Mouse (Mus musculus) spleen, adult 2 months (tissue): ENCODE data around the gene Smoc1.

Experiments
- CTCF ChIP-seq: fragments of 200-500 bp; IDR thresholded peaks from 2 replicates; pipeline ENCODE4 v1.5.1; 2011; ENCODE audit warnings: mild to moderate bottlenecking, inconsistent platforms; ENCODE audit not compliant: insufficient read depth, insufficient read length, insufficient replicate concordance; ENCODE audit errors: extremely low read depth
- POLR2A ChIP-seq: fragments of 200-500 bp; IDR thresholded peaks from 2 replicates; pipeline ENCODE4 v1.6.1; 2011; ENCODE audit warnings: low read depth, low read length, inconsistent platforms

DNA sequence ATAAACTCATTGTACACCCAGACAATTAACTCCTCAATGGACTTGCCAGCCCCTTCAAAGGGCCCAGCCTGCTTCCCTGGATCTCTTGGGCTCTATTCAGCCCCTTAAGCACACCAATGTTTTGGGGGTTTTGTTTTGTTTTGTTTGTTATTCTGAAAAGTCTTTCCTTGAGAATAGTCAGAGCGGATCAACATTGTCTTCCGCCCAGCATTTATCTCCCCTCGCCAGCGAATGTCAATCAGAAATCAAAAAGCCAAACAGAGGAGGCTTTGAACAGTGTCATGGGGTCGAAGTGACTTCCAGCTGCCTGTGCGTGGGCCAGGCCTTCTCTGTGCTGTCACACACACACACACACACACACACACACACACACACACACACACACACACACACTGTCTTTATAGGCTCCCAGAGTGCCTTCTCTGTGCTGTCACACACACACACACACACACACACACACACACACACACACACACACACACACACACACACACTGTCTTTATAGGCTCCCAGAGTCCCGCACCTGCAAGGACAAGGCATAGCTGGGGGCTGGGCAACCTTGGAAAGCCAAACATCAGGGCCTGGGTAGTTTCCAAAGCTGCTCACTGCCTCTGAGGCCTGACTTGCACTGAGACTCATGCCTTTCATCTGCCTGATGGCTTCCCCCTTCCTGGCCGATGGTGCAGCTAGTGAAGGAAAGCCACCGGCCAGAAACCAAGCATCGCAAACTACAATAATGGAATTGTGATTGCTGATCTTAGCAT, 120.0 kb downstream of the Smoc1 start:
- TF ChIP-seq POLR2A (no peak), CTCF (no peak)
